Comparison of ENCODE assay signal across 8 mouse cellular contexts in the genomic region with DNA sequence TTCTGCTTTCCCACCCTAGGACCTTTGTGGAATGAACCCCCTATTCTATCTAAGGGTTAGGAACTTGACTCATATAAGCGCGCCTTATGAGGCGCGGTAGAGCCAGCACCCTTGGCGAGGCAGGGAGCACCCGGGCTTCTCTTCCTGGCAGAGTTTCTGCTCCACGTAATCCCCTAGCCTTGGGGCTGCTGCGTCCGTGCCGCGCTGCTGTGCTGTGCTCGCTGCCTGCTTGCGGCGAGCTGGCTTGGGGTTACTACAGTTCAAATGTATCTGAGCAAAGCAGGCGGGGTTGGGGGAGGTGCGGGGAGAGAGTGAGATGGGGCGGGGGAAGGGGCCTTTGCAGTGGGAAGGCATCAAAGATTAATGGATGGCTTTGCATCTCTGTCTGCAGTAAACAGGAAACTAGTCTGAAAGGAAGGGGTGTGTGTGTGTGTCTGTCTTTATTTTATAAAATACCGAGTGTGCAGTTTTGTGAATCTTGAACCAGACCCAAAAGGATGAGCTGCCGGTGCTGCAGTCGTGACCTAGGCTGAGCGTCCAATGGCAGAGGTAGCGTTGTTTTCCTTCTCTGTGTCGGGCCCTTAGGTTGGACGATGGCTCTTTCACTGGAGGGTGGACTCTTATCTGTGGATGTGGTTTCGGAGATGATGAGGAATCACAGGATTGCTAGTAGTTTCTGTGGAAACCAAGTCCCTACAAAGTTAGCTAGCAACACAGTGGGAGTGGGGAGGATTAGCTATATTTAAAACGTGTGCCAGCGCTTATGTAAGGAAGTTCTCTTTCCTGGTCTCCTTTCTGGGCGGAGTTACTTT. TPM values are rescaled to one million over a fixed set of nuclear protein-coding genes. Genes with fewer than 3 reads are reported as not detected.
DNase-seq lines count a peak whose midpoint lies in the region; ATAC-seq and TF ChIP-seq lines count a peak whose summit lies in the region.

No protein-coding gene starts in this region.

- TF ChIP-seq CTCF in liver, embryonic 14.5 days (IDR thresholded peaks at IDR 0.05; ENCODE audit: low read depth), result no peak

- peak; percentile 94 for DNase-seq in CD4-positive, CD25-positive, alpha-beta regulatory T cell, adult 2 months (ENCODE audit: low read depth, low spot score)
- peak; percentile 65 for DNase-seq in c-Kit-negative CD71-positive TER-119-positive erythroid progenitor cells, embryonic 14.5 days (ENCODE audit: low read depth, low spot score)
- peak; percentile 84 for DNase-seq in forebrain, embryonic 10.5 days (ENCODE audit: extremely low spot score, low spot score)
- peak; percentile 86 to 93 for DNase-seq in kidney, postnatal 25 days
- DNase-seq in liver, embryonic 14.5 days (ENCODE audit: low read depth in 3 of 3, low spot score in 3 of 3), result peak in 2 of 3 experiments; percentile 65 to 69
- DNase-seq in neural tube, embryonic 11.5 days (ENCODE audit: low spot score), result peak; percentile 87

- peak overlapping the region; percentile 96 for H3K4me3 ChIP-seq in forebrain, embryonic 10.5 days
- H3K4me3 ChIP-seq in heart, embryonic 15.5 days, result peak overlapping the region; percentile 100
- peak overlapping the region; percentile 96 to 100 for H3K4me3 ChIP-seq in liver, embryonic 14.5 days (ENCODE audit: insufficient read depth in 1 of 2, low read depth in 2 of 2, low read length in 2 of 2)
- H3K4me3 ChIP-seq in neural tube, embryonic 11.5 days (ENCODE audit: low read depth, low read length), result peak overlapping the region; percentile 95
- peak overlapping the region; percentile 94 for H3K4me3 ChIP-seq in stomach, embryonic 16.5 days (replicated peaks; ENCODE audit: low read length)

- no peaks in the 10 kb centered on the region for H3K9me3 ChIP-seq in forebrain, embryonic 10.5 days
- H3K9me3 ChIP-seq in heart, embryonic 15.5 days (replicated peaks), result no peaks in the 10 kb centered on the region
- no peaks in the 10 kb centered on the region for H3K9me3 ChIP-seq in liver, embryonic 14.5 days (ENCODE audit: control insufficient read depth, low read length)
- H3K9me3 ChIP-seq in neural tube, embryonic 11.5 days (ENCODE audit: control insufficient read depth, low read length), result no peaks in the 10 kb centered on the region
- H3K9me3 ChIP-seq in stomach, embryonic 16.5 days (replicated peaks; ENCODE audit: control insufficient read depth, low read length), result no peaks in the 10 kb centered on the region

- peaks cover 18% of the 10 kb centered on the region for H3K36me3 ChIP-seq in forebrain, embryonic 10.5 days (replicated peaks)
- H3K36me3 ChIP-seq in heart, embryonic 15.5 days, result peaks cover 7% of the 10 kb centered on the region
- H3K36me3 ChIP-seq in liver, embryonic 14.5 days (replicated peaks; ENCODE audit: control insufficient read depth, insufficient read depth, low read depth), result peaks cover 31% of the 10 kb centered on the region
- H3K36me3 ChIP-seq in neural tube, embryonic 11.5 days (ENCODE audit: control insufficient read depth, insufficient read depth, low read length), result peaks cover 3% of the 10 kb centered on the region; the same call in 1 of the 2 replicates
- H3K36me3 ChIP-seq in stomach, embryonic 16.5 days (ENCODE audit: control insufficient read depth, insufficient read depth, low read length), result peaks cover 6% of the 10 kb centered on the region

- H3K4me2 ChIP-seq in heart, embryonic 15.5 days, result peak overlapping the region; percentile 97
- peak overlapping the region; percentile 99 for H3K4me2 ChIP-seq in liver, embryonic 14.5 days (ENCODE audit: low read depth)
- peak overlapping the region; percentile 58 for H3K4me2 ChIP-seq in neural tube, embryonic 11.5 days (ENCODE audit: low read depth)
- peak overlapping the region; percentile 76 for H3K4me2 ChIP-seq in stomach, embryonic 16.5 days (ENCODE audit: low read depth, low read length)

- H3K27me3 ChIP-seq in forebrain, embryonic 10.5 days (ENCODE audit: poor library complexity, severe bottlenecking), result no peaks in the 10 kb centered on the region
- H3K27me3 ChIP-seq in heart, embryonic 15.5 days, result no peaks in the 10 kb centered on the region
- H3K27me3 ChIP-seq in liver, embryonic 14.5 days (ENCODE audit: control insufficient read depth, insufficient read depth, low read length), result no peaks in the 10 kb centered on the region
- H3K27me3 ChIP-seq in neural tube, embryonic 11.5 days (ENCODE audit: control insufficient read depth, insufficient read depth, low read length), result no peaks in the 10 kb centered on the region
- H3K27me3 ChIP-seq in stomach, embryonic 16.5 days (ENCODE audit: control insufficient read depth, insufficient read depth, low read length), result no peaks in the 10 kb centered on the region

- peak overlapping the region; percentile 97 for H3K9ac ChIP-seq in heart, embryonic 15.5 days
- peak overlapping the region; percentile 98 for H3K9ac ChIP-seq in liver, embryonic 14.5 days (replicated peaks)
- peak overlapping the region; percentile 96 for H3K9ac ChIP-seq in neural tube, embryonic 11.5 days (ENCODE audit: low read length)
- H3K9ac ChIP-seq in stomach, embryonic 16.5 days (ENCODE audit: low read length), result peak overlapping the region; percentile 97

- ATAC-seq in heart, embryonic 15.5 days (replicated peaks; ENCODE audit: insufficient number of reproducible peaks, insufficient read depth, low FRiP score, low read depth), result peak; percentile 82
- peak; percentile 83 for ATAC-seq in liver, embryonic 14.5 days (ENCODE audit: insufficient read depth)
- ATAC-seq in neural tube, embryonic 11.5 days (ENCODE audit: insufficient read depth, low FRiP score, low TSS enrichment), result peak; percentile 82
- ATAC-seq in stomach, embryonic 16.5 days (ENCODE audit: insufficient read depth, low FRiP score), result peak; percentile 76

- H3K4me1 ChIP-seq in forebrain, embryonic 10.5 days, result peaks cover 50% of the 10 kb centered on the region
- peaks cover 29% of the 10 kb centered on the region for H3K4me1 ChIP-seq in heart, embryonic 15.5 days (replicated peaks)
- H3K4me1 ChIP-seq in liver, embryonic 14.5 days (replicated peaks; ENCODE audit: control insufficient read depth in 2 of 2, insufficient read depth in 2 of 2, low read length in 1 of 2), result peaks cover 32 to 35% of the 10 kb centered on the region in 2 experiments
- no peaks in the 10 kb centered on the region for H3K4me1 ChIP-seq in neural tube, embryonic 11.5 days (ENCODE audit: control insufficient read depth, insufficient read depth, low read length)
- H3K4me1 ChIP-seq in stomach, embryonic 16.5 days (ENCODE audit: control insufficient read depth, insufficient read depth, low read length), result peaks cover 31% of the 10 kb centered on the region

- peak overlapping the region; percentile 100 for H3K27ac ChIP-seq in forebrain, embryonic 10.5 days
- H3K27ac ChIP-seq in heart, embryonic 15.5 days, result peak overlapping the region; percentile 97
- peak overlapping the region; percentile 89 for H3K27ac ChIP-seq in liver, embryonic 14.5 days
- peak overlapping the region; percentile 95 for H3K27ac ChIP-seq in neural tube, embryonic 11.5 days (ENCODE audit: low read depth, low read length)
- peak overlapping the region; percentile 93 for H3K27ac ChIP-seq in stomach, embryonic 16.5 days (ENCODE audit: low read length)

- under 1% methylated on average over 28 of the region's 28 CpGs for WGBS in forebrain, embryonic 10.5 days
- under 1% methylated on average over 28 of the region's 28 CpGs for WGBS in heart, embryonic 15.5 days
- WGBS in liver, embryonic 14.5 days (ENCODE audit: insufficient replicate concordance), result under 1% methylated on average over 28 of the region's 28 CpGs
- under 1% methylated on average over 28 of the region's 28 CpGs for WGBS in neural tube, embryonic 11.5 days
- WGBS in stomach, embryonic 16.5 days, result under 1% methylated on average over 28 of the region's 28 CpGs

- peak; percentile 24 for TF ChIP-seq EP300 in liver, embryonic 14.5 days (IDR thresholded peaks at IDR 0.05; ENCODE audit: low read depth)

RNA-seq across cellular contexts. Expression of a gene that starts 1.4 kb away (rescaled TPM):
- polyA plus RNA-seq in forebrain, embryonic 10.5 days (2016; fragmentation: Nextera tagmentation; extraction: Ambion mirVana), result 92.8 and 96.9 TPM in 2 replicates
- polyA plus RNA-seq in heart, embryonic 15.5 days (2015; fragmentation: Nextera tagmentation; extraction: Ambion mirVana), result 45.1 and 58.7 TPM in 2 replicates
- polyA plus RNA-seq in liver, embryonic 14.5 days (2012; rRNA removed), result 40.8 and 45.8 TPM in 2 replicates
- polyA plus RNA-seq in liver, embryonic 14.5 days (2014; fragmentation: Nextera tagmentation; extraction: Ambion mirVana), result 49.0 and 54.7 TPM in 2 replicates
- 126 and 142 TPM in 2 replicates for polyA plus RNA-seq in neural tube, embryonic 11.5 days (2014; fragmentation: Nextera tagmentation; extraction: Ambion mirVana)
- polyA plus RNA-seq in stomach, embryonic 16.5 days (2015; fragmentation: Nextera tagmentation; extraction: Ambion mirVana), result 43.1 and 44.3 TPM in 2 replicates

RNA-seq across cellular contexts. Expression of a gene that starts 49.9 kb away (rescaled TPM):
- 72.1 and 81.6 TPM in 2 replicates for polyA plus RNA-seq in forebrain, embryonic 10.5 days (2016; fragmentation: Nextera tagmentation; extraction: Ambion mirVana)
- polyA plus RNA-seq in heart, embryonic 15.5 days (2015; fragmentation: Nextera tagmentation; extraction: Ambion mirVana), result 38.7 and 41.8 TPM in 2 replicates
- polyA plus RNA-seq in liver, embryonic 14.5 days (2012; rRNA removed), result 17.2 and 30.4 TPM in 2 replicates
- 46.6 and 49.1 TPM in 2 replicates for polyA plus RNA-seq in liver, embryonic 14.5 days (2014; fragmentation: Nextera tagmentation; extraction: Ambion mirVana)
- 73.8 and 75.3 TPM in 2 replicates for polyA plus RNA-seq in neural tube, embryonic 11.5 days (2014; fragmentation: Nextera tagmentation; extraction: Ambion mirVana)
- 51.9 and 53.2 TPM in 2 replicates for polyA plus RNA-seq in stomach, embryonic 16.5 days (2015; fragmentation: Nextera tagmentation; extraction: Ambion mirVana)

Comparison
In these comparisons a context has a peak if more than half of its experiments do, and no peak if none do; other contexts are left out.
1. Peak in every context shown above with its lines: DNase-seq, ATAC-seq, H3K4me3 ChIP-seq and H3K27ac ChIP-seq.